Mouse (Mus musculus) limb, embryonic 11.5 days (tissue): ENCODE data around the gene Trim17. TPM values are rescaled to one million over a fixed set of nuclear protein-coding genes. Genes with fewer than 3 reads are reported as not detected.
"Not testable (repeated sequence)": the region's sequence is repeated elsewhere in the genome, so short reads cannot be mapped to it uniquely, and the experiment has no call there.

ENCODE experiments used
- ATAC-seq: fragments of 200-750 bp; cut with Nextera tagmentation; 2 replicates; pipeline ENCODE4 v1.8.0; 2017; ENCODE audit warnings: low read depth; ENCODE audit not compliant: insufficient number of reproducible peaks, low FRiP score, low TSS enrichment
- DNase-seq: peaks from one replicate; pipeline ENCODE4 v3.0.0-alpha.2; 2015; ENCODE audit warnings: low spot score
- H3K27ac ChIP-seq: fragments of 300-500 bp; sonication (generic); replicated peaks from 2 replicates; pipeline ENCODE4 v1.5.1; 2014; ENCODE audit warnings: low read depth, mild to moderate bottlenecking, low read length
- H3K27me3 ChIP-seq: fragments of 300-500 bp; sonication (generic); 2 replicates; pipeline ENCODE4 v1.6.1; 2014; ENCODE audit warnings: mild to moderate bottlenecking, low read length, mixed read lengths; ENCODE audit not compliant: control insufficient read depth, insufficient read depth
- H3K36me3 ChIP-seq: fragments of 300-500 bp; sonication (generic); 2 replicates; pipeline ENCODE4 v1.6.1; 2014; ENCODE audit warnings: mild to moderate bottlenecking, low read length, moderate library complexity, mixed read lengths; ENCODE audit not compliant: control insufficient read depth, insufficient read depth
- H3K4me1 ChIP-seq: fragments of 300-500 bp; sonication (generic); 2 replicates; pipeline ENCODE4 v1.6.1; 2014; ENCODE audit warnings: low read length, mixed read lengths; ENCODE audit not compliant: control insufficient read depth, insufficient read depth
- H3K4me2 ChIP-seq: fragments of 300-500 bp; sonication (generic); 2 replicates; pipeline ENCODE4 v1.6.1; 2014; ENCODE audit warnings: low read depth, mild to moderate bottlenecking, moderate library complexity; ENCODE audit not compliant: severe bottlenecking
- H3K4me3 ChIP-seq: fragments of 300-500 bp; sonication (generic); 2 replicates; pipeline ENCODE4 v1.5.1; 2014; ENCODE audit warnings: low read depth, low read length
- H3K9ac ChIP-seq: fragments of 300-500 bp; sonication (generic); 2 replicates; pipeline ENCODE4 v1.6.1; 2014; ENCODE audit warnings: mild to moderate bottlenecking, low read length
- H3K9me3 ChIP-seq: fragments of 300-500 bp; sonication (generic); 2 replicates; pipeline ENCODE4 v1.6.1; 2016; ENCODE audit warnings: low read length; ENCODE audit not compliant: control insufficient read depth
- WGBS: fragments of 180-500 bp; shearing (Covaris S2); extraction: QIAGEN DNeasy Blood & Tissue Kit; methylation state at CpG from one replicate; pipeline ENCODE4 v1.1.7; 2014; 5-methylcytosine and 5-hydroxymethylcytosine counted together
- polyA plus RNA-seq: library from polyadenylated mRNA; unstranded; fragments of >200 nt; fragmentation: Nextera tagmentation; extraction: Ambion mirVana; gene quantifications from 2 replicates; pipeline ENCODE4 v1.2.1, GENCODE M21; 2014

Gene Trim17
- polyA plus RNA-seq, 1 experiment from 2014 or later, result 0.25 TPM

DNA sequence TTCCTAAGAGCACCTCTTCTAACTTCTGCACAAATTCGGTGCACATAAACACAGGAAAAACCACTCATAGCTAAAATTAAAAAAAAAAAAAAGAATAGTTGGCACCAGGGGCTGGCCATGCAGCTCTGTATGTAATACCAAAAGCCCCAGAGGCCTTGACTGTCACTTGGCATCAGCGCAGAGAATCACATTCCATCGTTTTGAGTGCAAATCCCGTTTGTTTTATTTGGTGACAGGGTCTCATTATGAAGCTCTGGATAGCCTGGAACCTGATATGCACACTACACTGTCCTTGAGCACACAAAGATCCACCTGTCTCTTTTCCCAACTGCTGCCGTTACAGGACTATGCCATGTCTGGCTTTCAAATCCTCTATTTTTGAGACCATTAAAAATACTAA, 3.3 kb upstream of the Trim17 start:
- ATAC-seq, result no peak
- Histone ChIP-seq H3K36me3 (no peaks in the 10 kb centered on the region), H3K4me1 (peaks cover 10% of the 10 kb centered on the region; the same call in 1 of the 2 replicates), H3K4me2 (no peak overlapping the region), H3K9me3 (no peaks in the 10 kb centered on the region), H3K4me3 (no peak overlapping the region), H3K27ac (no peak overlapping the region), H3K9ac (no peak overlapping the region), H3K27me3 (peaks cover 25% of the 10 kb centered on the region)
- WGBS, result 70% methylated on average over 5 of the region's 5 CpGs
- DNase-seq, result no peak

DNA sequence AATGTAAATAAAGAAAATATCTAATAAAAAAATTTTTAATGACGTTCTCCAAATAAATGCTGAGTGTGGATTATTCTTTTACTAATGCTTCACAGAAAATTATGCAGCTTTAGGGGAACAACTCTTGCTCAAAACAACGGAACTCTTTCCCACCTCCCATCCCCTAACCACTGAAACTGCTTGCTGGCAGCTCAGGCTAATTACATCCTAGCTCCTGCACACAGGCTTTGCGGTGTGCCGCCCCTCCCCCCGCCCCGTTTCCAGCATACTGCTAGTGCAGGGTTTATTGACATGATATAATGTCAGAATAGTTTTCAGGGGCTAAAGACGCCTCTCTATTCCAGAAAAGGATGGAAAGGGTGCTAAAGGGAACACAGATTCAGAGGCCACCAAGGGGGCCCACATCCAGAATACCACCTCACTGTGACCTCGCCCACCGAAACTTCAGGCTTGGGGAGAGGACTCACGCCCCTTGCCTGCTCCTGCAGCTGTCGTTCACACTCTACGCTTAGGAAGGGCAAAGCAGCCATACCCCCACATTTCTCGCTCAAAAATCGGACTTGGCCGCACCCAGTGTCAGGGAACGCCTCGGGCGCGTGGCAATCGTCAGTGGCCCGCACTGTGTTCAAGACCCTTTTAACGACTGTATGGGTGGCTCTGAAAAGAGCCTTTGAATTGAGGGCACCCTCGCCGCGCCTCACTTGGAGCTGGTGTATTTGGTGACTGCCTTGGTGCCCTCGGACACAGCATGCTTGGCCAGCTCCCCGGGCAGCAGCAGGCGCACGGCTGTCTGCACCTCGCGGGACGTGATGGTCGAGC, 925 bp upstream of the Trim17 start:
- 2% methylated on average over 33 of the region's 33 CpGs for WGBS
- Histone ChIP-seq H3K27me3 (peaks cover 18% of the 10 kb centered on the region), H3K4me1 (peaks cover 18% of the 10 kb centered on the region; the same call in 1 of the 2 replicates), H3K36me3 (no peaks in the 10 kb centered on the region; the same call in 1 of the 2 replicates), H3K4me2 (peak overlapping the region; percentile 89), H3K9me3 (no peaks in the 10 kb centered on the region), H3K4me3 (peak overlapping the region; percentile 82), H3K27ac (peak overlapping the region; percentile 55; the same call in 1 of the 2 replicates), H3K9ac (peak overlapping the region; percentile 59)
- peak; percentile 57 for DNase-seq
- no peak for ATAC-seq

DNA sequence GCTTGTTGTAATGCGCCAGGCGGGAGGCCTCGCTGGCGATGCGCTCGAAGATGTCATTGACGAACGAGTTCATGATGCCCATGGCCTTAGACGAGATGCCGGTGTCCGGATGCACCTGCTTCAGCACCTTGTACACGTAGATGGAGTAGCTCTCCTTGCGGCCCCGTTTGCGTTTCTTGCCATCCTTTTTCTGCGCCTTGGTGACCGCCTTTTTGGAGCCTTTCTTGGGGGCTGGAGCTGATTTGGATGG, 390 bp upstream of the Trim17 start:
- Histone ChIP-seq H3K27me3 (peaks cover 20% of the 10 kb centered on the region), H3K4me3 (peak overlapping the region; percentile 82), H3K9ac (peak overlapping the region; percentile 59), H3K27ac (peak overlapping the region; percentile 55; the same call in 1 of the 2 replicates), H3K4me2 (peak overlapping the region; percentile 89), H3K4me1 (peaks cover 18% of the 10 kb centered on the region; the same call in 1 of the 2 replicates)
- DNase-seq, ATAC-seq, H3K36me3 ChIP-seq, H3K9me3 ChIP-seq: not testable (repeated sequence)
- WGBS, result under 1% methylated on average over 17 of the region's 17 CpGs

DNA sequence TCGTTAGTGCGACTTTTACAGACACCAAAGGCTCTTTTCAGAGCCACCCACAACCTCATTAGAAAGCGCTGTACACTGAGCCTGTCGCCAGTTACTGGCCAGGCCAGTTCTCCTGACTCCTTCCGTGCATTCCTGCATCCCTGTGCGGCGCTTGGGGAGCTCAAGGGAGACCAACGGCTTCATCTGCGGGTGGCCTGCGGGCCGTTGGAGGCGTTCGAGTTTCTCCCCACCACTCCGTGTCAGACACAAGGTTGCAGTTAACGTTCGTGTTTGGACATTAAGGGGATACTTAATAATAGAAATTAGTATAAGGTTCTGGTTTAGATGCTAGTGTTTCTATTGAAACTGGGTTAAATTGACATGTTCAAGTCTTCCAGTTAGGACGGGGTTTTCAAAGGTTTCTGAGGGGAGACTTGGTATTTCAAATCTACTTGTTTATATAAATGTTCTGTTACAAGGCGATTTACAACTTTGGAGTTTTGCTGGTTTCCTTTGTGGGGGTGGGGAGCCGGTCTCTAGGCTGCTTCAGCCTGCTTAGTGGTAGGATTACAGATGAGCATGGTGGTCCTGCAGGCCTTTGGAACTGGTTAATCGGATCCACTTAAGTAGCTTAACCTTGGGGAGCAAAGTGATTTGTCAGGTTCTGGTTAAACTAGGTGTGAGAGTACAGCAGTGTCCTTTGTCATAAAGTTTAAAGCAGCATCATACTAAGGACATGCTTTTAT, 820 bp downstream of the Trim17 start:
- peak overlapping the region; percentile 96 for H3K27ac ChIP-seq
- H3K4me3 ChIP-seq, result peak overlapping the region; percentile 82
- peak overlapping the region; percentile 90 for H3K9ac ChIP-seq
- H3K4me1 ChIP-seq, result peaks cover 18% of the 10 kb centered on the region; the same call in 1 of the 2 replicates
- no peaks in the 10 kb centered on the region for H3K9me3 ChIP-seq
- WGBS, result under 1% methylated on average over 20 of the region's 20 CpGs
- H3K4me2 ChIP-seq, result peak overlapping the region; percentile 89
- H3K27me3 ChIP-seq, result peaks cover 15% of the 10 kb centered on the region; the same call in 1 of the 2 replicates
- ATAC-seq (peak; percentile 18; the same call in 1 of the 2 replicates), DNase-seq (peak; percentile 47)
- no peaks in the 10 kb centered on the region; the same call in 1 of the 2 replicates for H3K36me3 ChIP-seq

DNA sequence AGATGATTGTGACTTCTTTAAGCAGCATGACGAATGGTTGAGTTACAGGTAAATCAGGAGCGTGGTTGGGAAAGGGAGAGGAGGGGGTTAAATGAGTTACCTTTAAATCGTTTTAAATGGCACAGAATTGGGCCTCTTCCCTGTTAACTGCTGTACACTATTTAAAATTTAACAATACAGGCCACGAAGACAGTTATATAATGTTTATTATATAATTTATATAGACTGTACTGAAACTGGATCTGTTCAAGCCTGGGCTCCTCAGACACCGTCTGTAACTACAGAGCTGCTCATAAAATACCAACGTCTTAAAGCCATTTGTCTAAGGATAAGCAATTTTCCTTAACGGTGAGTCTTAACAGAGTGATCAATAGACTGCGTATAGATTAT, 1.4 kb downstream of the Trim17 start:
- Histone ChIP-seq H3K9ac (peak overlapping the region; percentile 90), H3K4me2 (peak overlapping the region; percentile 89), H3K27me3 (peaks cover 12% of the 10 kb centered on the region; the same call in 1 of the 2 replicates), H3K36me3 (no peaks in the 10 kb centered on the region; the same call in 1 of the 2 replicates), H3K27ac (no peak overlapping the region; the same call in 1 of the 2 replicates), H3K9me3 (no peaks in the 10 kb centered on the region), H3K4me1 (peaks cover 18% of the 10 kb centered on the region; the same call in 1 of the 2 replicates), H3K4me3 (peak overlapping the region; percentile 82)
- ATAC-seq (no peak), DNase-seq (no peak)
- WGBS, result 36% methylated on average over 8 of the region's 8 CpGs

DNA sequence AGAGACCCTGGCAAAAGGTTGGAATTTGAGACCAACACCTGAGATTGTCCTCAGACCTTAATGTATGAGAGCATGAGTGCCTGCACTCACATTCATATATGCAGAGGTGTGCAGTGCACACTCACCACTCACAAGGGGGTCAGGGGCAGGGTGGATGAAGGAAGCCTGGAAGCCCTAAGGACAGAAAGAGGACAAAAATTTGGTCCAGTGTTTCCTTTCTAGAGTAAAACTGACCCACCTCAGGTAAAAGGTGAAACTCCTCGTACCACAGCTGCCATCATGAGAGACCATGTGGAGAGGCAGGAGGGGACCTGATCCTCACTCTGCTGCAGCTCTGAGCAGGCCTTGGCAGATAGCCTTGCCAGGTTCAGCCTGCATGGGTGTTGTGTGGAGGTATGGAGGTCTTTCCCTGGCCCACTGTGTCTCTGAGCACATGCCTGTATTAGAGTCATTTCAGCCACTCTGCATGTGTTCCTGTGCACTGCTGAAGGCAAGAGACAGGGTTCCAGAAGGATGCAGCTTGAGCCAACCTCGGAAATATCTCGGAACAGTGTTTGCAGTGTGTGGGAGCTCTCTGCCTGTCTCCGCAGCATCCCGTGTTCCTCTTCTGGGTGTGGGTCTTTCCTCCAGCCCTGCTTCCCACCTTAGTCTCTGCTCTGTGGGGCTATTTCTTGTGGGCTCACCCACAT, 2.9 kb downstream of the Trim17 start:
- H3K4me3 ChIP-seq, result no peak overlapping the region; the same call in 1 of the 2 replicates
- H3K27me3 ChIP-seq, result peaks cover 16% of the 10 kb centered on the region
- no peak overlapping the region for H3K4me2 ChIP-seq
- H3K27ac ChIP-seq, result no peak overlapping the region
- H3K9ac ChIP-seq, result no peak overlapping the region
- 86% methylated on average over 5 of the region's 5 CpGs for WGBS
- H3K4me1 ChIP-seq, result peaks cover 18% of the 10 kb centered on the region; the same call in 1 of the 2 replicates
- H3K36me3 ChIP-seq, result no peaks in the 10 kb centered on the region; the same call in 1 of the 2 replicates
- no peaks in the 10 kb centered on the region for H3K9me3 ChIP-seq
- DNase-seq (no peak), ATAC-seq (no peak)

DNA sequence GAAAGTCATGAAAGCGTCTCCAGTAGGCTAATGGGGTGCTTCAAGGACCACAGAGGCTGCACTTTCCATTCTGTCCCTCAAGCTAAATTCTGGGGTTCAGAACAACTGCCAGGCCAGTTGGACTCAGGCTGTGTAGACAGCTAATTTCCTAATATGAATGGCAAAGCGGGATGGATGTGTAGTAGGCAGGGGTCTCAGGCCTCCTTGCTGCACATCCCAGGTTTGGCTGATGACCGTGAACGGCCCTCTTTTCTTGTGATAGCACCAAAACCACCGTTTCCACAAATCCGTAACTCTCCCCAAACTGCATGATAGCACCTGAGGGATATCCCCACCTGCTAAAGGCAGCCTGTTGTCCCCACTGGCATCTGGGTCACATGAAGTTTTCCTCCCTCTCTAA, 4.1 kb downstream of the Trim17 start:
- DNase-seq, result no peak
- no peak for ATAC-seq
- no peaks in the 10 kb centered on the region; the same call in 1 of the 2 replicates for H3K36me3 ChIP-seq
- no peak overlapping the region for H3K27ac ChIP-seq
- no peak overlapping the region for H3K4me3 ChIP-seq
- H3K4me2 ChIP-seq, result no peak overlapping the region
- no peaks in the 10 kb centered on the region for H3K9me3 ChIP-seq
- 88% methylated on average over 6 of the region's 6 CpGs for WGBS
- H3K9ac ChIP-seq, result no peak overlapping the region
- peaks cover 15% of the 10 kb centered on the region; the same call in 1 of the 2 replicates for H3K4me1 ChIP-seq
- peaks cover 22% of the 10 kb centered on the region for H3K27me3 ChIP-seq
